Mouse (Mus musculus): ENCODE results near the gene Atp5mpl. TPM values are rescaled to one million over a fixed set of nuclear protein-coding genes. Genes with fewer than 3 reads are reported as not detected.

Gene Atp5mpl
- polyA plus RNA-seq, 1 experiment: not detected

GRCm38 (mm10) chr12:111983165-111983564, 16.4 kb upstream of the Atp5mpl start:
- Histone ChIP-seq H3K4me1 (ENCODE audit: control insufficient read depth, insufficient read depth, low read length) (peaks cover 5% of the 10 kb centered on the region; the same call in 1 of the 2 replicates), H3K4me3 (ENCODE audit: insufficient read depth, low read depth, low read length) (no peak overlapping the region), H3K27ac (ENCODE audit: insufficient read depth, low read depth, low read length) (no peak overlapping the region)
- no peak for TF ChIP-seq CTCF (IDR thresholded peaks at IDR 0.05; ENCODE audit: insufficient read depth, low read depth, low read length)
- TF ChIP-seq POLR2A (IDR thresholded peaks at IDR 0.05; ENCODE audit: insufficient read depth, low read depth, low read length): no peak
- whole genome bisulfite sequencing: 82% methylated on average over 2 of the region's 2 CpGs

GRCm38 (mm10) chr12:111981831-111982230, 15.1 kb upstream of the Atp5mpl start:
- 77% methylated on average over 8 of the region's 8 CpGs for WGBS
- TF ChIP-seq POLR2A (IDR thresholded peaks at IDR 0.05; ENCODE audit: insufficient read depth, low read depth, low read length): no peak
- TF ChIP-seq CTCF (IDR thresholded peaks at IDR 0.05; ENCODE audit: insufficient read depth, low read depth, low read length): no peak
- Histone ChIP-seq H3K27ac (ENCODE audit: insufficient read depth, low read depth, low read length) (no peak overlapping the region), H3K4me1 (ENCODE audit: control insufficient read depth, insufficient read depth, low read length) (peaks cover 4% of the 10 kb centered on the region), H3K4me3 (ENCODE audit: insufficient read depth, low read depth, low read length) (no peak overlapping the region)

GRCm38 (mm10) chr12:111980887-111981367, 14.2 kb upstream of the Atp5mpl start, which contains the start of gene Rd3l:
TSS of gene Rd3l (minus strand) at chr12:111981317.
- peaks cover 5% of the 10 kb centered on the region; the same call in 1 of the 2 replicates for H3K4me1 ChIP-seq (ENCODE audit: control insufficient read depth, insufficient read depth, low read length)
- no peak within 1 kb of the TSS for H3K4me3 ChIP-seq (ENCODE audit: insufficient read depth, low read depth, low read length)
- no peak for TF ChIP-seq POLR2A (IDR thresholded peaks at IDR 0.05; ENCODE audit: insufficient read depth, low read depth, low read length)
- TF ChIP-seq CTCF (IDR thresholded peaks at IDR 0.05; ENCODE audit: insufficient read depth, low read depth, low read length): no peak
- H3K27ac ChIP-seq (ENCODE audit: insufficient read depth, low read depth, low read length): no peak within 1 kb of the TSS
- 37% methylated on average over 6 of the region's 6 CpGs for WGBS

GRCm38 (mm10) chr12:111978274-111978673, 11.5 kb upstream of the Atp5mpl start:
- no peak for TF ChIP-seq POLR2A (IDR thresholded peaks at IDR 0.05; ENCODE audit: insufficient read depth, low read depth, low read length)
- no peak for TF ChIP-seq CTCF (IDR thresholded peaks at IDR 0.05; ENCODE audit: insufficient read depth, low read depth, low read length)
- H3K27ac ChIP-seq (ENCODE audit: insufficient read depth, low read depth, low read length): no peak overlapping the region

GRCm38 (mm10) chr12:111977138-111977537, 10.4 kb upstream of the Atp5mpl start:
- peak overlapping the region; percentile 24 for H3K27ac ChIP-seq (ENCODE audit: insufficient read depth, low read depth, low read length)
- 24% methylated on average over 6 of the region's 6 CpGs for WGBS
- H3K4me1 ChIP-seq (ENCODE audit: control insufficient read depth, insufficient read depth, low read length): peaks cover 5% of the 10 kb centered on the region; the same call in 1 of the 2 replicates
- no peak overlapping the region for H3K4me3 ChIP-seq (ENCODE audit: insufficient read depth, low read depth, low read length)
- TF ChIP-seq POLR2A (IDR thresholded peaks at IDR 0.05; ENCODE audit: insufficient read depth, low read depth, low read length) (no peak), CTCF (IDR thresholded peaks at IDR 0.05; ENCODE audit: insufficient read depth, low read depth, low read length) (no peak)

More at GRCm38 (mm10) chr12:111978274-111978673, 11.5 kb upstream of the Atp5mpl start:
- 77% methylated on average over 6 of the region's 6 CpGs for WGBS
- Histone ChIP-seq H3K4me3 (ENCODE audit: insufficient read depth, low read depth, low read length) (no peak overlapping the region), H3K4me1 (ENCODE audit: control insufficient read depth, insufficient read depth, low read length) (peaks cover 5% of the 10 kb centered on the region; the same call in 1 of the 2 replicates)

GRCm38 (mm10) chr12:111974578-111974977, 7.8 kb upstream of the Atp5mpl start:
- TF ChIP-seq POLR2A (IDR thresholded peaks at IDR 0.05; ENCODE audit: insufficient read depth, low read depth, low read length) (no peak), CTCF (IDR thresholded peaks at IDR 0.05; ENCODE audit: insufficient read depth, low read depth, low read length) (no peak)
- WGBS: 80% methylated on average over 6 of the region's 6 CpGs
- Histone ChIP-seq H3K4me1 (ENCODE audit: control insufficient read depth, insufficient read depth, low read length) (peaks cover 5% of the 10 kb centered on the region; the same call in 1 of the 2 replicates), H3K27ac (ENCODE audit: insufficient read depth, low read depth, low read length) (no peak overlapping the region), H3K4me3 (ENCODE audit: insufficient read depth, low read depth, low read length) (no peak overlapping the region)

GRCm38 (mm10) chr12:111972504-111972903, 5.7 kb upstream of the Atp5mpl start:
- Histone ChIP-seq H3K27ac (ENCODE audit: insufficient read depth, low read depth, low read length) (no peak overlapping the region), H3K4me1 (ENCODE audit: control insufficient read depth, insufficient read depth, low read length) (peaks cover 5% of the 10 kb centered on the region; the same call in 1 of the 2 replicates), H3K4me3 (ENCODE audit: insufficient read depth, low read depth, low read length) (no peak overlapping the region)
- no peak for TF ChIP-seq CTCF (IDR thresholded peaks at IDR 0.05; ENCODE audit: insufficient read depth, low read depth, low read length)
- no peak for TF ChIP-seq POLR2A (IDR thresholded peaks at IDR 0.05; ENCODE audit: insufficient read depth, low read depth, low read length)
- WGBS: 93% methylated on average over 10 of the region's 10 CpGs

GRCm38 (mm10) chr12:111971231-111971686, 4.5 kb upstream of the Atp5mpl start, which contains the start of gene Tdrd9:
TSS of gene Tdrd9 (plus strand) at chr12:111971559.
- WGBS: 86% methylated on average over 18 of the region's 18 CpGs
- TF ChIP-seq POLR2A (IDR thresholded peaks at IDR 0.05; ENCODE audit: insufficient read depth, low read depth, low read length) (no peak), CTCF (IDR thresholded peaks at IDR 0.05; ENCODE audit: insufficient read depth, low read depth, low read length) (no peak)
- no peaks in the 10 kb centered on the region for H3K4me1 ChIP-seq (ENCODE audit: control insufficient read depth, insufficient read depth, low read length)

GRCm38 (mm10) chr12:111970085-111970484, 3.3 kb upstream of the Atp5mpl start:
- TF ChIP-seq POLR2A (IDR thresholded peaks at IDR 0.05; ENCODE audit: insufficient read depth, low read depth, low read length) (no peak), CTCF (IDR thresholded peaks at IDR 0.05; ENCODE audit: insufficient read depth, low read depth, low read length) (no peak)
- Histone ChIP-seq H3K4me3 (ENCODE audit: insufficient read depth, low read depth, low read length) (no peak overlapping the region), H3K27ac (ENCODE audit: insufficient read depth, low read depth, low read length) (no peak overlapping the region), H3K4me1 (ENCODE audit: control insufficient read depth, insufficient read depth, low read length) (peaks cover 3% of the 10 kb centered on the region; the same call in 1 of the 2 replicates)
- 77% methylated on average over 4 of the region's 4 CpGs for WGBS

More at GRCm38 (mm10) chr12:111971231-111971686, 4.5 kb upstream of the Atp5mpl start, which contains the start of gene Tdrd9:
- no peak within 1 kb of the TSS for H3K4me3 ChIP-seq (ENCODE audit: insufficient read depth, low read depth, low read length)
- no peak within 1 kb of the TSS for H3K27ac ChIP-seq (ENCODE audit: insufficient read depth, low read depth, low read length)
